Mouse (Mus musculus): Measurements from ENCODE around the gene Slc12a8.

DNA sequence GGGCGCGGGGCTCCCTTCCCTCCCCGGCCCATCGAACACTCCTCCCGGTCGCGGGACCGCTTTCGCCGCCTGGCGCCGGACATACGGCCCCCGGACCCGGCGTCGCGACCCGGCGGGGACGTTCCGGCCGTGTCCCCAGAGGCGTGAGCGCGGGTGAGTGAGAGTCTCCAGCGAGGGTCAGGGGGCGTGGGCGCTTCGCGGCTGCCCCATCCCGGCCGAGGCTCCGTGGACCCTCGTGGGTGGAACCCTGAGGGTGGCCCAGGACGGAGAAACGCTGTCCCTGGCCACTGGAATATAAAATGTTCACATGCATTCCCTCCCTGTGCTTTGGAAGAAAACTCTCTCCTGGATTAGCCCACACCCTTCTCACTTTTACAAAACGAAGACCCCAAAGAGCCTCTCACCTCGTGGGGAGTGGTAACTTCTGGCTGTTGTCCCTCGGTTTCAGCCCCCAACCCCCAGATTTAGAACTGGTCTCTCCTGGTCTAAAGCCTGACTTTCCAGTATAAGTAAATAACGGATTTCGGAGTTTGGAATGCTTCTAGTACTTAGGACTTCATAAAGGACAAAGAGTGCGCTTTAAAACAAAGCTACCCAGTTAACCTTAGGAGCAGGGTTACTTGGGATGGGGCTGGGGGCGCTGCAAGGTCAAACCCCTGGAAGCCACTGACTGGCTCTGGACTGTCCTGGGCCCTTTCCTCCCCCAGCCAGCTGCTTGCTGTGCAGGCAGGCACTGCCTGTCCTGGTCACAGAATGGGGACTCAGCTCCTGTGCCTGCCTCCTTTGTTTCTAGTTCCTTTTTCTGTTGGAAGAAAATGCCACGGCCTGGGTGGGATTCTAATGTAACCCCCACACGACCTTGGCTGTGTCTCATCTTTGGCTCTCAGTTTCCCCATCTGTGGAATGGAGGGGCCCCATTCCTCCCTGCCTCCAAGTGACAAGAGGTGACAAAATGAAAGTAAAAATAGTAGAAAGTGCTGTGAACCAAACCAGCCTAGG lies 167.9 kb downstream of the Slc12a8 start:
- TF ChIP-seq CTCF (IDR thresholded peaks at IDR 0.05; ENCODE audit: extremely low read depth, insufficient read depth, low read length) (no peak), POLR2A (IDR thresholded peaks at IDR 0.05; ENCODE audit: extremely low read depth, insufficient read depth, low read length) (no peak)

Measured in cortical plate, adult 2 months (tissue).